Mouse (Mus musculus) layer of hippocampus, postnatal 25 days (tissue): ENCODE data around the gene Rpa1. TPM values are rescaled to one million over a fixed set of nuclear protein-coding genes. Genes with fewer than 3 reads are reported as not detected.
A peak's percentile ranks its signal among the peaks of the same experiment; 100 is the strongest.
"Not testable (repeated sequence)": the region's sequence is repeated elsewhere in the genome, so short reads cannot be mapped to it uniquely, and the experiment has no call there.

Source experiments
- DNase-seq, 2 experiments: peaks; one replicate each; pipeline ENCODE4 v3.0.0; 2022; ENCODE audit warnings: mixed read lengths in 2 of 2, low spot score in 1 of 2; ENCODE audit errors: extremely low spot score in 1 of 2
- total RNA-seq, 2 experiments: library from RNA; stranded (reverse); gene quantifications; 2 replicates each; pipeline ENCODE4 v1.2.3; 2021

The Rpa1 gene
- 10 to 100 TPM; 58.8 to 59.5 TPM for total RNA-seq

- DNase-seq, result peak; percentile 80
Observed at GRCm38 (mm10) chr11:75348199-75348889, at the start of gene Rpa1, which contains the start of gene Smyd4. TSS of gene Rpa1 (minus strand) at chr11:75348324. TSS of gene Smyd4 (plus strand) at chr11:75348433.

GRCm38 (mm10) chr11:75397452-75397851 is 49.3 kb upstream of the Rpa1 start:
- no peak for DNase-seq

- no peak for DNase-seq
Observed at GRCm38 (mm10) chr11:75395611-75396010, 47.5 kb upstream of the Rpa1 start.

GRCm38 (mm10) chr11:75383529-75383928 is 35.4 kb upstream of the Rpa1 start:
- DNase-seq, result not testable (repeated sequence)

- DNase-seq, result not testable (repeated sequence)
Observed at GRCm38 (mm10) chr11:75378786-75379185, 30.7 kb upstream of the Rpa1 start.

GRCm38 (mm10) chr11:75377125-75377524 is 29.0 kb upstream of the Rpa1 start:
- DNase-seq, result no peak

- DNase-seq, result no peak
Observed at GRCm38 (mm10) chr11:75355475-75355874, 7.4 kb upstream of the Rpa1 start.

GRCm38 (mm10) chr11:75351225-75351624 is 3.1 kb upstream of the Rpa1 start:
- no peak for DNase-seq

- no peak for DNase-seq
Observed at GRCm38 (mm10) chr11:75348890-75349261, 752 bp upstream of the Rpa1 start.

- DNase-seq, result no peak
Observed at GRCm38 (mm10) chr11:75347596-75347995, 528 bp downstream of the Rpa1 start.

GRCm38 (mm10) chr11:75347188-75347585 is 937 bp downstream of the Rpa1 start:
- no peak for DNase-seq

GRCm38 (mm10) chr11:75346556-75347187 is 1.5 kb downstream of the Rpa1 start:
- no peak for DNase-seq

- DNase-seq, result no peak
Observed at GRCm38 (mm10) chr11:75344716-75345115, 3.4 kb downstream of the Rpa1 start.

GRCm38 (mm10) chr11:75344163-75344562 is 4.0 kb downstream of the Rpa1 start:
- no peak for DNase-seq

GRCm38 (mm10) chr11:75343096-75343495 is 5.0 kb downstream of the Rpa1 start:
- no peak for DNase-seq

- no peak for DNase-seq
Observed at GRCm38 (mm10) chr11:75340698-75341345, 7.3 kb downstream of the Rpa1 start.

GRCm38 (mm10) chr11:75340076-75340475 is 8.0 kb downstream of the Rpa1 start:
- no peak for DNase-seq

GRCm38 (mm10) chr11:75337246-75337645 is 10.9 kb downstream of the Rpa1 start:
- no peak for DNase-seq

GRCm38 (mm10) chr11:75336676-75337075 is 11.4 kb downstream of the Rpa1 start:
- no peak for DNase-seq

- no peak for DNase-seq
Observed at GRCm38 (mm10) chr11:75325969-75326311, 22.2 kb downstream of the Rpa1 start.

GRCm38 (mm10) chr11:75325116-75325968 is 22.8 kb downstream of the Rpa1 start:
- DNase-seq, result peak in 1 of 2 experiments; percentile 5
